Mouse (Mus musculus): ENCODE data around the gene Tenm2. TPM values are rescaled to one million over a fixed set of nuclear protein-coding genes. Genes with fewer than 3 reads are reported as not detected.

Gene Tenm2
- polyA plus RNA-seq, 1 experiment from 2014 or later: 1.7 TPM

GRCm38 (mm10) chr11:36243747-36244490 lies 991.8 kb downstream of the Tenm2 start:
- Histone ChIP-seq H3K36me3 (no peaks in the 10 kb centered on the region), H3K27me3 (ENCODE audit: insufficient read depth, poor library complexity, severe bottlenecking) (no peaks in the 10 kb centered on the region), H3K9me3 (no peaks in the 10 kb centered on the region), H3K27ac (no peak overlapping the region), H3K4me3 (no peak overlapping the region), H3K4me1 (no peaks in the 10 kb centered on the region)
- no peak for DNase-seq (ENCODE audit: low spot score)
- 81% methylated on average over 18 of the region's 18 CpGs for WGBS

- Histone ChIP-seq H3K4me1 (peaks cover 12% of the 10 kb centered on the region), H3K36me3 (no peaks in the 10 kb centered on the region), H3K27ac (no peak overlapping the region), H3K4me3 (no peak overlapping the region), H3K27me3 (ENCODE audit: insufficient read depth, poor library complexity, severe bottlenecking) (no peaks in the 10 kb centered on the region), H3K9me3 (no peaks in the 10 kb centered on the region)
- WGBS: 81% methylated on average over 9 of the region's 9 CpGs
- no peak for DNase-seq (ENCODE audit: low spot score)
These were observed 996.9 kb downstream of the Tenm2 start for GRCm38 (mm10) chr11:36238890-36239289.

- no peaks in the 10 kb centered on the region for H3K4me1 ChIP-seq
- 80% methylated on average over 11 of the region's 11 CpGs for WGBS
- H3K27me3 ChIP-seq (ENCODE audit: insufficient read depth, poor library complexity, severe bottlenecking): no peaks in the 10 kb centered on the region
These were observed 1007.1 kb downstream of the Tenm2 start for GRCm38 (mm10) chr11:36228654-36229053.

DNA sequence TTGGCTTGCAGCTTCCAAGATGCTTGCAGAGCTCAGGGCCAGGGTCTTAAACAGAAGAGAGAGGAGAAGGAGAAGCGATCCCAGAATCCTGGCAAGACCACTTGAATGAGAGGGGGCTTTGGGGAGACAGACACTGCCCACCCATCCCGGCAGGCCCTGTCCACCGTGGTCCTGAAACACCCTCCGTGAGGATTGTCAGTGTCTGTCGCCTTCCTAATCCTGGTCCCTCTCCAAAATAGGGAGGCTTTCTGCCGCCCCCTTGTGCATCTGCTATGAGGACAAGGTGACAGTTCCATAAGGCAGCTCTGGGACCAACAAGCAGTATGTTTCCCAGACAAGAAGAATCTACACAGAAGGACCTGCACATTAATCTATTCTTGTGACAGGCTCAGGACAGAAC lies 1007.6 kb downstream of the Tenm2 start:
- no peaks in the 10 kb centered on the region for H3K4me1 ChIP-seq
- H3K9me3 ChIP-seq: no peaks in the 10 kb centered on the region
- H3K4me3 ChIP-seq: no peak overlapping the region
- H3K27ac ChIP-seq: no peak overlapping the region
- DNase-seq (ENCODE audit: low spot score): peak; percentile 58
- WGBS: 63% methylated on average over 6 of the region's 6 CpGs
- H3K36me3 ChIP-seq: no peaks in the 10 kb centered on the region
- H3K27me3 ChIP-seq (ENCODE audit: insufficient read depth, poor library complexity, severe bottlenecking): no peaks in the 10 kb centered on the region

More at GRCm38 (mm10) chr11:36228654-36229053, 1007.1 kb downstream of the Tenm2 start:
- DNase-seq (ENCODE audit: low spot score): peak; percentile 70
- Histone ChIP-seq H3K4me3 (no peak overlapping the region), H3K9me3 (no peaks in the 10 kb centered on the region), H3K27ac (no peak overlapping the region), H3K36me3 (no peaks in the 10 kb centered on the region)

DNA sequence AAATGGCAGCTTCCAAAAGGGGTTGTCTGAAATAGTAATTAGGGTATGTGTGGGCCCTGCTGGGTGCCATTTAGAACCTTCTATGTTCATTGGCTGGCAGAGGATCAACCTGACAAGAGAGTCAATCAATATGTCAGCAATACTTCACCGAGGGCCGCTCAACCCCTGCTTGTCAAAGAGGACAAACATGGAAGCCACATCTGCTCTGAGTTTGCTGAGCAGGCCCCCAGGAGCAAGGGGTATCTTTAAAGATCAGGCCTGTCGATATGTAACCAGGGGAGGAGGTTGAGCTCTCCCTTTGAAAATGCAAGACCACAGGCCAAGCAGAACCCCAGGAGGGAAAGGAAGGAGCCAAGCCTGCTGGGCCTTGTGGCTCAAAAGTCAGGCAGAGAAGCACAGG lies 1009.7 kb downstream of the Tenm2 start:
- Histone ChIP-seq H3K4me3 (no peak overlapping the region), H3K27ac (no peak overlapping the region), H3K4me1 (0 out of 2 replicates have a peak, but pooled peaks cover 3% of the 10 kb centered on the region), H3K27me3 (ENCODE audit: insufficient read depth, poor library complexity, severe bottlenecking) (no peaks in the 10 kb centered on the region), H3K9me3 (no peaks in the 10 kb centered on the region), H3K36me3 (no peaks in the 10 kb centered on the region)
- WGBS: 29% methylated on average over 3 of the region's 3 CpGs
- no peak for DNase-seq (ENCODE audit: low spot score)

- Histone ChIP-seq H3K9me3 (no peaks in the 10 kb centered on the region), H3K4me1 (peaks cover 10% of the 10 kb centered on the region; the same call in 1 of the 2 replicates), H3K27me3 (ENCODE audit: insufficient read depth, poor library complexity, severe bottlenecking) (no peaks in the 10 kb centered on the region), H3K36me3 (no peaks in the 10 kb centered on the region), H3K4me3 (no peak overlapping the region), H3K27ac (no peak overlapping the region)
- WGBS: 87% methylated on average over 7 of the region's 7 CpGs
- DNase-seq (ENCODE audit: low spot score): peak; percentile 65
These were observed 1011.9 kb downstream of the Tenm2 start for GRCm38 (mm10) chr11:36223716-36224439.

DNA sequence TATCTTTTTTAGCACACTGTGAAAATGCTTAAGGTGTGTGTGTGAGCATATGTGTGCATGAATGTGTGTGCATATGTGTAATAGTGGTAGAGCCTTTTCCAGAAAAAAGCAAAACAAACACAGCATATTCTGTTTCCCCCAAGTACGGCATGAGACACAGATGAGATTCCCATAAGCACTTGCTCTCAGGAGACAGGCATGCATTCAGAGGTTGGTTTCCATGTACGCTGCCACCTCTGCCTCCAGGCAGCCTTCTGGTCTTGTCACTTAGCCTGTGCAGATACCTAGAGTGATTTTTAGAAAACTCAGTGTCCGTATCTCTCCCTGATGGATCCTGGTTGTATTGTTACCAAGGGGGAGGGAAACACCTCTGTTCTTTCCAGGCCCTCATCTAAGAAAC lies 1013.7 kb downstream of the Tenm2 start:
- Histone ChIP-seq H3K4me3 (no peak overlapping the region), H3K4me1 (peaks cover 10% of the 10 kb centered on the region; the same call in 1 of the 2 replicates), H3K36me3 (no peaks in the 10 kb centered on the region), H3K27ac (no peak overlapping the region), H3K9me3 (no peaks in the 10 kb centered on the region), H3K27me3 (ENCODE audit: insufficient read depth, poor library complexity, severe bottlenecking) (no peaks in the 10 kb centered on the region)
- no peak for DNase-seq (ENCODE audit: low spot score)
- 82% methylated on average over 3 of the region's 3 CpGs for WGBS

DNA sequence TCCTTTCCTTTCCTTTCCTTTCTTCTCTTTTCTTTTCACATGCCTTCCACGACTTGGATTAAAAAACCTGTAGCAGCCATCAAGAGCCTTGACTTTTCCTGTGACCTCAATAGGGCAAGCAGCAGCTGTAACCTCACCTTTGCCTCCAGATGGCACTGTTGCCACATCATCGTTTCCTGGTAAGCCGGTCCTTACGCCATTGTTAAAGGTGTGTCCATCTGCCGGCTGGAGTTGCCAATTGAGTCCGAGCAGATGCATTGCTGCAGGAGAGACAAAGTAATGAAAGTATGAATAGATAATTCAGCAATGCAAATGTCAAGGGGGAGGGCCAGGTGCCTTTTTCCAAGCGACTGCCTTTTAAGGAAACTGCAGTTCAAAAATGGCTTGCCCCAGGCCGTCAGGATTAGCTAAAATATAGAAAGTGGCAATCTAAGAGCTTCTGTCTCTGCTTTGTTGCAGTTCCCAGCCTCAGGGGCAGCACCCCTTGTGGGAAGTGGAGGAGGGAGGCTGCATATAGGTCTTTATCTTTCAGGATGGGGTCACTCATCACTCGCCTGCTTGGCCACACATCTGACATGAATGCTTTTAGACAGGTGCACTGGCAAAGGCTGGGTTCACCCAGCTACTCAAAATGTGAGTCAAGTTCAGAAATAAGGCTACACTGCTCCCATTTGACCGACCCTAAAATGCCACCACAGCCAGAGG lies 1014.3 kb downstream of the Tenm2 start:
- DNase-seq (ENCODE audit: low spot score): peak; percentile 93
- no peak overlapping the region for H3K27ac ChIP-seq
- H3K4me1 ChIP-seq: peaks cover 10% of the 10 kb centered on the region; the same call in 1 of the 2 replicates
- no peaks in the 10 kb centered on the region for H3K27me3 ChIP-seq (ENCODE audit: insufficient read depth, poor library complexity, severe bottlenecking)
- no peaks in the 10 kb centered on the region for H3K9me3 ChIP-seq
- no peaks in the 10 kb centered on the region for H3K36me3 ChIP-seq
- H3K4me3 ChIP-seq: peak overlapping the region; percentile 44; the same call in 1 of the 2 replicates
- 14% methylated on average over 10 of the region's 10 CpGs for WGBS

DNA sequence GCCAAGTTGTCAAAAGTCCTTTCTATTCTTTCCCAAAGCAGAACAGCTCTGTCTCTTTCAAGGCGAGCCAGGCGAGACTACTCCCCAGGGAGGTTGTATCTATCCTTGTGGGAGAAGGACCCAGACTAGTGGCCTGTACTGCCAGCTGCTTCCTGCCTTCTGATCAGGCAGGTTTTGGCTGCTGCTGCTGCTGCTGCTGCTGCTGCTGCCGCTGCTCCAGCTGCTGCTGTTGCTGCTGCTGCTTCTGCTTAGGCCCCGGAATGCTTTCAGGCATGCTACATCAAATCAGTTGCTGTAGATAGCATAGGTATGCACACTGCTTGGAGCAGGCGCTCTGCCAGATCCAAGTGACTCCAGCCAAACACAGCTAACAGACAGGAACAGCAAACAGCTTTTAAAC lies 1015.1 kb downstream of the Tenm2 start:
- no peak overlapping the region for H3K4me3 ChIP-seq
- 4% methylated on average over 5 of the region's 5 CpGs for WGBS
- no peaks in the 10 kb centered on the region for H3K27me3 ChIP-seq (ENCODE audit: insufficient read depth, poor library complexity, severe bottlenecking)
- peak overlapping the region; percentile 43 for H3K27ac ChIP-seq
- no peaks in the 10 kb centered on the region for H3K36me3 ChIP-seq
- H3K9me3 ChIP-seq: no peaks in the 10 kb centered on the region
- peaks cover 10% of the 10 kb centered on the region; the same call in 1 of the 2 replicates for H3K4me1 ChIP-seq
- peak; percentile 80 for DNase-seq (ENCODE audit: low spot score)

DNA sequence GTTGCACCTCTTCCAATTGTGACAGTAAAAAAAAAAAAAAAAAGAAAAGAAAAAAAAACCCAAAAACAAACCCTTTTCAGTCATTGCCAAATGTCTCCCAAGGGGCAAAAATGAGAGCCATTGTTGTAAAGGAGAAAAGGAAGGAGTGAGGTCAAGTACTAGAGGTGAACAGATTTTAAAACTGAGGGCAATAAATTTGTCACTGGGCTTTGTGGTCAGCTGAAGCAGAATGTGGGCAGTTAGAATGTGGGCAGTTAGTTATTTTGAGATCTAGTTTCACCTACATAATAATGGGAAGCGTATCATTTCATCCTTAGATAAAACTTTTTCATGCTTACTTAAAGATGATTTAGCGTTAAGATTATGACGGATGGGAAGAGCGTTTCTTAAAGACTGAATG lies 1016.2 kb downstream of the Tenm2 start:
- Histone ChIP-seq H3K27me3 (ENCODE audit: insufficient read depth, poor library complexity, severe bottlenecking) (no peaks in the 10 kb centered on the region), H3K9me3 (no peaks in the 10 kb centered on the region), H3K4me1 (peaks cover 10% of the 10 kb centered on the region; the same call in 1 of the 2 replicates), H3K27ac (no peak overlapping the region), H3K4me3 (no peak overlapping the region), H3K36me3 (no peaks in the 10 kb centered on the region)
- DNase-seq (ENCODE audit: low spot score): no peak
- WGBS: 81% methylated on average over 4 of the region's 4 CpGs

DNA sequence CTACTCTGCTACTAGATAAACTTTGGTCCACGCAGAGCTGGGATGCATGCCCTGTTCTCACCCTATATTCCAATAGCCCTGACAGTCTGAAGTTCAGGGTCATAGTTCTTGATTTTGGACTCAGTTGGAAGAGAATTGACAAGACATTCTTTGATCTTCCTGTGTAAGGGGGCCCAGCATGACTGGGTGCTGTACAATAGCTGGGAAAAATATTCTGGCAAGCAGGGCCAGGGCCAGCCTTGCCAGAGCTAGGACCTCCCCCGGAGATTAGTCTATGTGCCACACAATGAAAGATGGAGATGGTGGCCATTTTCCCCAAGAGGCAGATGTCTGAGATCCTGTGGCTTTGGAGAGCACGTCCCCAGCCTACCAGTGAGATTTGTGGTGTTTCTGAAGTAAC lies 1021.2 kb downstream of the Tenm2 start:
- Histone ChIP-seq H3K9me3 (no peaks in the 10 kb centered on the region), H3K36me3 (no peaks in the 10 kb centered on the region), H3K4me1 (no peaks in the 10 kb centered on the region), H3K4me3 (no peak overlapping the region), H3K27ac (no peak overlapping the region), H3K27me3 (ENCODE audit: insufficient read depth, poor library complexity, severe bottlenecking) (no peaks in the 10 kb centered on the region)
- WGBS: 81% methylated on average over 3 of the region's 3 CpGs
- no peak for DNase-seq (ENCODE audit: low spot score)

DNA sequence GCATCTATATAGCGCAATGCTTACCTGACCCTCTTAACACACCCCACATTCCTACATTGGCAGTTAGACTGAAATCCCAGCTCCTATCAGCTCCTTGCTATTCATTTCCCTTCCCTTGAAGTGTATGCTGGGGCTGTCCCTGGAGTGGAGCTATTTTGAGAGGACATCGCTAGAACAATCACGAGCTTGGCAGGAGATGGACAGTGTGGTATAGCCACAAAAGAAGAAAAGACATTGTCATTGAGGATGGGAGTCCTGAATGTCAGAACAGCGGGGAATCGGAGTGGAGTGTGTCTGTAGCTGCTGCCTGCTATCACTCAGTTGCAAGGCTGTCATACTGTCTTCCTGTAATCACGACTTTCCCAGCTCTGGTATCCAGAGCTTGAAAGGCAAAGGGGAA lies 1031.4 kb downstream of the Tenm2 start:
- Histone ChIP-seq H3K4me1 (peaks cover 21% of the 10 kb centered on the region), H3K27ac (peak overlapping the region; percentile 59; the same call in 1 of the 2 replicates), H3K36me3 (no peaks in the 10 kb centered on the region), H3K4me3 (no peak overlapping the region), H3K9me3 (no peaks in the 10 kb centered on the region), H3K27me3 (ENCODE audit: insufficient read depth, poor library complexity, severe bottlenecking) (no peaks in the 10 kb centered on the region)
- no peak for DNase-seq (ENCODE audit: low spot score)
- WGBS: 33% methylated on average over 6 of the region's 6 CpGs

DNA sequence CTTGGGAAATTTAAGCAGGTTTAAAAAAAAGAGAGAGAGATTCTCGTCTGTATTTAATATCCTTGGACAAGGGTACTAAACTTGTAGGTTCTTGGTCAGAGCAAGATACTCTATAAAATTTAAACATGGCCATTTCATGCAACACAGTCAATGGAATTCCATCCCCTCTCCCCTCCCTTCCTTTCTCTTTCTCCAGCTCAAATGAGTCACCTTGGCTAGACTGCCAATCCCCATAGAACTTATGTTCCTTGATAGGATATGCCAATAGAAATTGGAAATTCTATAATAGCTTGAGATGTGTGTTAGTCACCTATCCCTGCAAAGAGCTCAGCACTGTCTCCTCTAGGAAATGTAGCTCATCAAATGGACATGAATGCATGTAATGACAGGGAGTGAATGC lies 1031.9 kb downstream of the Tenm2 start:
- Histone ChIP-seq H3K27ac (peak overlapping the region; percentile 59; the same call in 1 of the 2 replicates), H3K4me3 (no peak overlapping the region), H3K27me3 (ENCODE audit: insufficient read depth, poor library complexity, severe bottlenecking) (no peaks in the 10 kb centered on the region), H3K9me3 (no peaks in the 10 kb centered on the region), H3K36me3 (no peaks in the 10 kb centered on the region), H3K4me1 (peaks cover 21% of the 10 kb centered on the region)
- 69% methylated on average over 1 of the region's 1 CpGs for WGBS
- DNase-seq (ENCODE audit: low spot score): no peak
